Mouse (Mus musculus) cortical plate, adult 2 months (tissue): ENCODE results near the gene Slc6a20b. TPM values are rescaled to one million over a fixed set of nuclear protein-coding genes. Genes with fewer than 3 reads are reported as not detected.
"Not testable (repeated sequence)": the region's sequence is repeated elsewhere in the genome, so short reads cannot be mapped to it uniquely, and the experiment has no call there.

Experiments
- H3K27ac ChIP-seq: fragments of 200-500 bp; 2 replicates; pipeline ENCODE4 v1.5.1; 2012; ENCODE audit warnings: low read length, control low read depth, inconsistent platforms; ENCODE audit not compliant: insufficient read depth
- H3K4me1 ChIP-seq: fragments of 200-500 bp; 2 replicates; pipeline ENCODE4 v1.6.1; 2011; ENCODE audit warnings: low read length; ENCODE audit not compliant: control insufficient read depth, insufficient read depth
- H3K4me3 ChIP-seq: fragments of 200-500 bp; 2 replicates; pipeline ENCODE4 v1.5.1; 2011; ENCODE audit warnings: mild to moderate bottlenecking, low read length, control low read depth; ENCODE audit not compliant: insufficient read depth
- CTCF ChIP-seq: fragments of 200-500 bp; IDR thresholded peaks from 2 replicates; pipeline ENCODE4 v1.5.1; 2011; ENCODE audit warnings: mild to moderate bottlenecking, control low read depth, low read length; ENCODE audit not compliant: insufficient read depth; ENCODE audit errors: extremely low read depth
- POLR2A ChIP-seq: fragments of 200-500 bp; IDR thresholded peaks from 2 replicates; pipeline ENCODE4 v1.6.1; 2011; ENCODE audit warnings: mild to moderate bottlenecking, low read length, control low read depth; ENCODE audit not compliant: insufficient read depth; ENCODE audit errors: extremely low read depth
- polyA plus RNA-seq: library from polyadenylated mRNA; depleted of rRNA; stranded (reverse); fragments of >200 nt; gene quantifications from 2 replicates; pipeline ENCODE4 v1.2.3, GENCODE M21; 2012; rRNA removed

Gene Slc6a20b
- polyA plus RNA-seq, result 0.44 and 0.51 TPM in 2 replicates

DNA sequence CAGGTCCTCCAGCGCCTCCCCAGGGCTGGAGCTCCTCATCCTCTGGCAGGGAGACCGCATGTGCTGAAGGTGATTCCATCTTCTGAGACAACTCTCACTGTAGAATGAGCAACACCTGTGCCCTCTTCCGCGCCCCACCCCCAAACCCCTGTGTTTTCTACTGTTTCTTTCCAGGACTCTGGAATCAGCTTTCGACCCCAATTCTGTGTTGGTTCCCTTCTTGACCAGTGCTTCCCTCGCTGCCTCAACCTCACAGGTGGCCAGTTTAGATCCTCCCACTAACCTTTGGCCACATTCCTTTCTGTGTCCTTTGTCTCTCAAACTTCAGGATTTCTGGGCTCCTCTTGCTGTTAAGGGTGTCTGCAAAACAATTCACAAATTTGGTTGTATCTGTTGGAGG, at the start of gene Slc6a20b:
Gene Slc6a20b (minus strand): TSS at position 285 of the 400 bp plus-strand sequence.
- H3K4me1 ChIP-seq, result no peaks in the 10 kb centered on the region
- TF ChIP-seq CTCF (no peak), POLR2A (no peak)
- H3K4me3 ChIP-seq, result no peak within 1 kb of the TSS
- H3K27ac ChIP-seq, result no peak within 1 kb of the TSS

DNA sequence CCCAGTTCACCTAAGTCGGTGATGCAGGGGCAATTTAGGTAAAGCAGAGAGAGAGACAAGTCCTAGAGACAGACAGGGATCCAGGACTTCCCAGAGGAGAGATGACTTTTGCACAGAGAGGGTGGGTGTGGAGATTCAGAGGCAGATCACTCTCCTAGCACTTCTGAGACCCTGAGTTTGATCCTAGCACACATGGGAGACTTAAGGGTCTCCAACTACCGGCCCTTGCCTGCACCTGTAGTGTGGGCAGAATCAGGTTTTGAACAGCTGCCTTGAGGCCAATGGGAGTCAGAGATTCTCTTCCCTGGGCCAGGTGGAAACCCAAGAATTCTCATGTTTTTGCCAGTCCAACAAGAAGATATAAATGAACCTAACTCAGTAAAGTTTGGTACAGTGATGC, 46.8 kb upstream of the Slc6a20b start:
- TF ChIP-seq CTCF, result no peak
- TF ChIP-seq POLR2A, result no peak
- Histone ChIP-seq H3K27ac (no peak overlapping the region), H3K4me3 (peak overlapping the region; percentile 23; the same call in 1 of the 2 replicates), H3K4me1 (no peaks in the 10 kb centered on the region)

GRCm38 (mm10) chr9:123678327-123679105, 46.2 kb upstream of the Slc6a20b start, which contains the start of the genes Ccr9 and Slc6a20a:
Ccr9 (plus strand) TSS chr9:123678439.
Slc6a20a (minus strand) TSS chr9:123678885.
- H3K4me1 ChIP-seq, result no peaks in the 10 kb centered on the region
- TF ChIP-seq POLR2A, result no peak
- TF ChIP-seq CTCF, result no peak
- peak within 1 kb of the TSS; percentile 37; the same call in 1 of the 2 replicates for H3K27ac ChIP-seq
- peak within 1 kb of the TSS; percentile 23 for H3K4me3 ChIP-seq

DNA sequence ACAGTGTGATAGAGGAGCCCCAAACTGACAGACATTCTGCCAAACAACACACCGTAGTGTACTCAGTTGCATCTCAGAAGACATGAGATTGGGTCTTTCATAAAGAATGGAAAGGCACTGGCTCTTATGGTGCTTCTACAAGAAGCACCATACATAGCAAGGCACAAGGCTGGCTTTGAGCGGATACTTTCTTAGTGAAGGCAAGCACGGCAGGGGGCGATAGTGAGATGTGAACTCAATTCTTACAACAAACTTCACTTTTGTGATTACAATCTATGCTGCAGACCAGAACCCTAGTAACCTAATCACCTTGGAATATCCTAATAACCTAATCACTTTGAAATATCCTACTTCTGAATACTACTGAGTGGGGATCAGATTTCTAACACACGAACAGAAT, 33.3 kb upstream of the Slc6a20b start:
- Histone ChIP-seq H3K4me1 (no peaks in the 10 kb centered on the region), H3K27ac (no peak overlapping the region), H3K4me3 (no peak overlapping the region)
- TF ChIP-seq CTCF, result peak; percentile 37
- TF ChIP-seq POLR2A, result no peak

DNA sequence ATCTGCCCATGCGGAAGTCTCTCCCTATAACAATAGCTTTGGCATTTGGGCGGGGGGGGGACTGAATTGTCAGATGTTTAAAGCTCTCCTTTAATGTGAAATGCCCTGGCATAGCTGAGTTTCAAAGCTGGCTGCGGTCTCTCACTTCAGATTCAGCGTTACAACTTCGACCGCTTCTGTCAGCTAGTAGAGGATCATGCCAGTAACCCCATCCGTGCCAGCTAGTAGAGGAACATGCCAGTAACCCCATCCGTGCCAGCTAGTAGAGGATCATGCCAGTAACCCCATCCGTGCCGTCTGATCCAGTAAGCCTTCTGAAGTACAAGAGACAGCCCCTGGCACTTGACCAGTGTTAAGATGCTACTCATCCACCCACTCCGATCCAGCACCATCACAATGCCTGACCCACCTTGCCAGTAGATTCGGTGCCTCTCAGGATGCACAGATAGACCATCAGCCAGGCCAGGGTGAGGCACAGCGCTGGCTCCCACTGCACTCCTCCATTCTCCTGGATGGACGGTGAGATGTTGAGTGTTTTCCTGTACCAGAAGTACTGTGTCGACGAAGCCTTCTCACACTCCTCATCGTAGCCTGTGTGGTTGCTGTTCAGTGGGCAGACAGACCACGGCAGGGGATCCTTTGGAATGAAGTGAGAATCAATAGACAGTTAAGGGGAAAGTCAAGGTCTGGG, 27.8 kb upstream of the Slc6a20b start:
- not testable (repeated sequence) for H3K4me3 ChIP-seq, H3K4me1 ChIP-seq, H3K27ac ChIP-seq

- no peak for TF ChIP-seq POLR2A
- no peak for TF ChIP-seq CTCF
- Histone ChIP-seq H3K4me1 (no peaks in the 10 kb centered on the region), H3K27ac (no peak overlapping the region), H3K4me3 (no peak overlapping the region)
Measured at GRCm38 (mm10) chr9:123658981-123659380, 26.6 kb upstream of the Slc6a20b start.

DNA sequence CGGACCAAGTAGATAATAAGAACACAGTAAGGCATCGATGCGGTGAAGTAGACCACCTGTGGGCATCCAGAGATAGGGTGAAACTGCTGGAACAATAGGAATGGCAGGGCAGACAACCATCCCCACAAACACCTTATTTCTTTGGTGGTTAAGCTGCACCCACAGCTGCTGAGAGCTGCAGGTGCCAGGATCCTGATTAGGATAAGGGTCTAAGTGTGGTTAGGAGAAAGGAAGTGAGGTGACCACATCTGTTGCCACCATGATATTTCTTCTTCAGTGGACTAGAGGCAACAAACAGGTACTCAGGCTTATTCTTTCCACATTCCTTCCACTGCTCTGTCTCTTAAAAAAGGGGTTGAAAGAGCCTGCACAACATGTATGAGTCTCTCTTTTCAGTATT, 25.1 kb upstream of the Slc6a20b start:
- no peak overlapping the region for H3K27ac ChIP-seq
- no peak overlapping the region for H3K4me3 ChIP-seq
- TF ChIP-seq CTCF (no peak), POLR2A (no peak)
- H3K4me1 ChIP-seq, result no peaks in the 10 kb centered on the region

DNA sequence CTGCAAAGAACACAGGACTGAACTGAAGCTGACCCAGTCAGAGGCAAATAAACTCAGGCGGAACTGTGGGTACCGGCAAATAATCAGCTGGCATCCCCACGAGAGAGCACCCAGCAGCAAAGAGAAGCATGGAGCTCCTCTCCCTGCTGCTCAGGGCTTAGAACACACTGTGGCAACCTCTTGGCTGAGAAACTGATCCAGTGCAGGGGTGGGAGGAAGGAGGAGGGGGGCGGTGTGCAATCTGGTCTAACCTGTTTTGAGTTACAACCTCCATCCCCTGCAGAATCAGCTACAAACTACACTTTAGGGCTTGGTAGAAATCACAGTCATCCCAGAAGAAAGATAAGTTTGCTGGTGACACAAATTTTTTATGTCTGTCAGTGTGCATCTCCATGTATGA, 19.0 kb upstream of the Slc6a20b start:
- Histone ChIP-seq H3K4me3 (no peak overlapping the region), H3K4me1 (no peaks in the 10 kb centered on the region), H3K27ac (no peak overlapping the region)
- TF ChIP-seq CTCF (no peak), POLR2A (no peak)

DNA sequence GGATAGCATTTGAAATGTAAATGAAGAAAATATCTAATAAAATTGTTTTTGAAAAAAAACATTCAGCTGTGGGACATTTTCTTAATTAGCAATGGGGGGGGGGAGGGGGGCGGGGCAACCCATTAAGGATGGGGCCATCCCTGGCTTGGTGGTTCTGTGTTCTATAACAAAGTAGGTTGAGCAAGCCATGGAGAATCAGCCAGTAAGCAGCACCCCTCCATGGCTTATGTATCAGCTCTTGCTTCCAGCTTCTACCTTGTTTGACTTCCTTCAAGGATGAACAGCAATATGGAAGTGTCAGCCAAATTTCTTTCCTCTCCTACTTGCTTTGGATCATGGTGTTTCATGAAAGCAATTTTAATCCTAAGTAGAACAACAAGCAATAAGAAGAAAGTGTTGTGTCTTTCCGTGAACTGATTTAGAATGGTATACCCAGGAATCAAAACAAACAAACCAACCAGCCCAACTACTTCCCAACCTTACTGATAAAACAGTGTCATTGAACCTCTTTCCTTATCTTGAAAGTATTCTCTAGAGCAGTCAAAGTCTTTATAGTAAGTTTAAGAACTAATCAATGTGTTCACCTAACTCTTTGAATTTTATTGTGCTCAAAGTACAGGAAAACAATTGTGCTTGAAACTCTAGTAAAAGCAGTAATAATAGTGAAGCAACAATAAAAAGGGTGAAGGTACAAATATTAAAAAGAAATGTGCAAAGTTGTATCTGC, 17.6 kb upstream of the Slc6a20b start:
- Histone ChIP-seq H3K4me3 (no peak overlapping the region), H3K27ac (no peak overlapping the region), H3K4me1 (no peaks in the 10 kb centered on the region)
- TF ChIP-seq CTCF, result no peak
- TF ChIP-seq POLR2A, result no peak
